Mouse (Mus musculus) cerebellum, adult 2 months (tissue): ENCODE results near the gene Msx1.

Experiments used
- CTCF ChIP-seq: fragments of 200-500 bp; IDR thresholded peaks from 2 replicates; pipeline ENCODE4 v1.5.1; 2011; ENCODE audit warnings: low read depth, mild to moderate bottlenecking, control low read depth, low read length, moderate library complexity, borderline replicate concordance; ENCODE audit not compliant: insufficient read depth
- POLR2A ChIP-seq: fragments of 200-500 bp; IDR thresholded peaks from 2 replicates; pipeline ENCODE4 v1.6.1; 2011; ENCODE audit warnings: low read length, control low read depth, borderline replicate concordance; ENCODE audit not compliant: insufficient read depth

GRCm38 (mm10) chr5:37860151-37860721 is 35.9 kb upstream of the Msx1 start:
- TF ChIP-seq POLR2A (no peak), CTCF (no peak)
